Mouse (Mus musculus) heart, postnatal 0 days (tissue): ENCODE data around the gene Eva1b.

Experiments
- CTCF ChIP-seq: IDR thresholded peaks from 2 replicates; pipeline ENCODE4 v1.5.1; 2016; ENCODE audit warnings: antibody characterized with exemption, control low read depth, low read depth
- EP300 ChIP-seq: IDR thresholded peaks from 2 replicates; pipeline ENCODE4 v1.6.1; 2016; ENCODE audit warnings: antibody characterized with exemption, low read depth

DNA sequence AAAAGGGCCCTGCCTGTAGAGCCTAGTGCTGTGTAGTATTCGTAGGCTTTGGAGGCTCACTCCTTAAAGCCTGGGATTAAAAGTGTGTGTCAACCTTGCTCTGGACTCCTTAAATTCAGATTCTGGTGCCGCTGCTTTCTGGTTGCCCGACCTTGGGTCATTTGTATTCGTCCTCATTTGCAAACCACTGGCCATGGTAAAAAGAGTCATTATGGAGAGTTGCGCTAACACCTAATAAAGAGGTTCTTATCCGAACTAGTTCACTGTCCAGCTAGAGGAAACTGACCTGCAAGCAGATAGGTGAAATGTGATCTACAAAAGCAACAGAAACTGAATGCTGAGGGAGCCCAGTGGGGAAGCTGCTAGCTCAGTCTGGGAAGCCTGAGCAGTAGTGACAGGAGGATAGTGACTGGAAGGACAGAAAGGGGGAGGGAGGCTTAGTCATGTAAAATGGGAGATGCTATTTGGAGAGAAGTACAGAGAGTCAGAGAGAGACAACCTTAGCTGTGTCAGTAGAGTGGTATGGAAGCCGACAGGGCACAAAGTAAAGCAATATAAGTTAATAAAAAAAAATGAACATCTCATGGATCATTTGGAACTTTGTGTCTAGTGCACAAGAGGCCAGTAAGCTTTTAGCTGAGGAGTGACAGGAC lies 42.3 kb upstream of the Eva1b start:
- TF ChIP-seq CTCF: no peak
- no peak for TF ChIP-seq EP300
